Mouse (Mus musculus): ENCODE measurements at regions not wholly inside any gene's neighbourhood (a gene's known extent, or its start where the extent isn't known, plus 50 kb on each side); places are given as distances from the start of the nearest gene placed in this dataset.

GRCm38 (mm10) chr12:6211266-6211665, 835.8 kb upstream of the Klhl29 start:
- DNase-seq: no peak

GRCm38 (mm10) chr12:6189232-6189631, 813.8 kb upstream of the Klhl29 start:
- no peak for DNase-seq

- DNase-seq: no peak
Measured at GRCm38 (mm10) chr12:6168795-6169194, 793.3 kb upstream of the Klhl29 start.

- DNase-seq: no peak
Measured at GRCm38 (mm10) chr12:6154287-6154686, 778.8 kb upstream of the Klhl29 start.

- DNase-seq: no peak
Measured at GRCm38 (mm10) chr12:6151476-6151875, 776.0 kb upstream of the Klhl29 start.

- no peak for DNase-seq
Measured at GRCm38 (mm10) chr12:6132451-6132850, 757.0 kb upstream of the Klhl29 start.

GRCm38 (mm10) chr12:6119557-6119956, 744.1 kb upstream of the Klhl29 start:
- DNase-seq: no peak

- no peak for DNase-seq
Measured at GRCm38 (mm10) chr12:6115254-6115653, 739.8 kb upstream of the Klhl29 start.

GRCm38 (mm10) chr12:6097295-6097694, 721.8 kb upstream of the Klhl29 start:
- DNase-seq: no peak

GRCm38 (mm10) chr12:6087627-6088350, 712.3 kb upstream of the Klhl29 start:
- no peak for DNase-seq

- no peak for DNase-seq
Measured at GRCm38 (mm10) chr12:6087071-6087470, 711.6 kb upstream of the Klhl29 start.

- DNase-seq: no peak
Measured at GRCm38 (mm10) chr12:6046866-6047689, 671.6 kb upstream of the Klhl29 start.

- no peak for DNase-seq
Measured at GRCm38 (mm10) chr12:6046110-6046509, 670.6 kb upstream of the Klhl29 start.

GRCm38 (mm10) chr12:6042326-6042725, 666.8 kb upstream of the Klhl29 start:
- DNase-seq: no peak

- no peak for DNase-seq
Measured at GRCm38 (mm10) chr12:6024111-6024510, 648.6 kb upstream of the Klhl29 start.

GRCm38 (mm10) chr12:6022490-6022889, 647.0 kb upstream of the Klhl29 start:
- DNase-seq: no peak

GRCm38 (mm10) chr12:6000961-6001360, 625.5 kb upstream of the Klhl29 start:
- no peak for DNase-seq

- no peak for DNase-seq
Measured at GRCm38 (mm10) chr12:5997366-5997765, 621.9 kb upstream of the Klhl29 start.

GRCm38 (mm10) chr12:5996672-5997071, 621.2 kb upstream of the Klhl29 start:
- DNase-seq: no peak

GRCm38 (mm10) chr12:5983937-5984610, 608.6 kb upstream of the Klhl29 start:
- DNase-seq: no peak

- DNase-seq: no peak
Measured at GRCm38 (mm10) chr12:5982096-5982495, 606.6 kb upstream of the Klhl29 start.

GRCm38 (mm10) chr12:5975926-5976325, 600.4 kb upstream of the Klhl29 start:
- no peak for DNase-seq

GRCm38 (mm10) chr12:5969556-5969955, 594.1 kb upstream of the Klhl29 start:
- DNase-seq: peak in 1 of 2 experiments; percentile 1

GRCm38 (mm10) chr12:5956141-5956540, 580.7 kb upstream of the Klhl29 start:
- DNase-seq: no peak

Data from lung, adult 18-20 months (tissue).